Mouse (Mus musculus) liver, embryonic 12.5 days (tissue): ENCODE data around the gene Pamr1. TPM values are rescaled to one million over a fixed set of nuclear protein-coding genes. Genes with fewer than 3 reads are reported as not detected.

Source experiments
- ATAC-seq: fragments of 200-750 bp; cut with Nextera tagmentation; 2 replicates; pipeline ENCODE4 v1.8.0; 2017; ENCODE audit warnings: moderate number of reproducible peaks, mild to moderate bottlenecking, moderate library complexity
- H3K27ac ChIP-seq: fragments of 300-500 bp; sonication (generic); 2 replicates; pipeline ENCODE4 v1.5.1; 2016; ENCODE audit warnings: mild to moderate bottlenecking
- H3K27me3 ChIP-seq: fragments of 300-500 bp; sonication (generic); replicated peaks from 2 replicates; pipeline ENCODE4 v1.6.1; 2016; ENCODE audit warnings: mild to moderate bottlenecking, moderate library complexity
- H3K36me3 ChIP-seq: fragments of 300-500 bp; sonication (generic); 2 replicates; pipeline ENCODE4 v1.6.1; 2016; ENCODE audit warnings: mild to moderate bottlenecking, moderate library complexity
- H3K4me1 ChIP-seq: fragments of 300-500 bp; sonication (generic); 2 replicates; pipeline ENCODE4 v1.6.1; 2016
- H3K4me2 ChIP-seq: fragments of 300-500 bp; sonication (generic); 2 replicates; pipeline ENCODE4 v1.6.1; 2016; ENCODE audit warnings: mild to moderate bottlenecking, moderate library complexity
- H3K4me3 ChIP-seq: fragments of 300-500 bp; sonication (generic); 2 replicates; pipeline ENCODE4 v1.5.1; 2016; ENCODE audit warnings: mild to moderate bottlenecking, moderate library complexity
- H3K9ac ChIP-seq: fragments of 300-500 bp; sonication (generic); 2 replicates; pipeline ENCODE4 v1.6.1; 2016; ENCODE audit warnings: mild to moderate bottlenecking, moderate library complexity
- H3K9me3 ChIP-seq: fragments of 300-500 bp; sonication (generic); replicated peaks from 2 replicates; pipeline ENCODE4 v1.6.1; 2016; ENCODE audit warnings: mild to moderate bottlenecking, moderate library complexity
- WGBS: fragments of 180-500 bp; shearing (Covaris S2); methylation state at CpG from one replicate; pipeline ENCODE4 v1.1.7; 2016; ENCODE audit not compliant: insufficient replicate concordance; 5-methylcytosine and 5-hydroxymethylcytosine counted together
- polyA plus RNA-seq: library from polyadenylated mRNA; unstranded; fragments of >200 nt; fragmentation: Nextera tagmentation; extraction: Ambion mirVana; gene quantifications from 2 replicates; pipeline ENCODE4 v1.2.1, GENCODE M21; 2016

Pamr1 gene
- polyA plus RNA-seq, 1 experiment from 2014 or later: 4.2 TPM

- no peaks in the 10 kb centered on the region for H3K27me3 ChIP-seq
- H3K9me3 ChIP-seq: no peaks in the 10 kb centered on the region
- WGBS: 56% methylated on average over 2 of the region's 2 CpGs
- no peaks in the 10 kb centered on the region for H3K36me3 ChIP-seq
- ATAC-seq: no peak
- H3K4me3 ChIP-seq: no peak overlapping the region
- no peaks in the 10 kb centered on the region for H3K4me1 ChIP-seq
- H3K4me2 ChIP-seq: no peak overlapping the region
- H3K27ac ChIP-seq: no peak overlapping the region
- H3K9ac ChIP-seq: no peak overlapping the region
Measured at GRCm38 (mm10) chr2:102674582-102674981, 124.8 kb downstream of the Pamr1 start.

GRCm38 (mm10) chr2:102675275-102675674 is 125.5 kb downstream of the Pamr1 start:
- no peak overlapping the region for H3K27ac ChIP-seq
- no peaks in the 10 kb centered on the region for H3K27me3 ChIP-seq
- 59% methylated on average over 6 of the region's 6 CpGs for WGBS
- no peaks in the 10 kb centered on the region for H3K36me3 ChIP-seq
- ATAC-seq: no peak
- no peak overlapping the region for H3K9ac ChIP-seq
- H3K4me1 ChIP-seq: no peaks in the 10 kb centered on the region
- no peak overlapping the region for H3K4me3 ChIP-seq
- no peaks in the 10 kb centered on the region for H3K9me3 ChIP-seq
- H3K4me2 ChIP-seq: no peak overlapping the region

GRCm38 (mm10) chr2:102676716-102677312 is 127.0 kb downstream of the Pamr1 start:
- WGBS: 74% methylated on average over 9 of the region's 9 CpGs
- no peaks in the 10 kb centered on the region for H3K36me3 ChIP-seq
- no peak overlapping the region for H3K27ac ChIP-seq
- H3K4me3 ChIP-seq: no peak overlapping the region
- H3K27me3 ChIP-seq: 0 out of 2 replicates have a peak, but pooled peaks cover 4% of the 10 kb centered on the region
- H3K4me2 ChIP-seq: no peak overlapping the region
- no peaks in the 10 kb centered on the region for H3K4me1 ChIP-seq
- H3K9ac ChIP-seq: no peak overlapping the region
- H3K9me3 ChIP-seq: no peaks in the 10 kb centered on the region
- no peak for ATAC-seq

- Histone ChIP-seq H3K36me3 (no peaks in the 10 kb centered on the region), H3K9me3 (no peaks in the 10 kb centered on the region), H3K9ac (no peak overlapping the region), H3K4me1 (no peaks in the 10 kb centered on the region), H3K4me3 (no peak overlapping the region), H3K27me3 (0 out of 2 replicates have a peak, but pooled peaks cover 4% of the 10 kb centered on the region), H3K4me2 (no peak overlapping the region), H3K27ac (no peak overlapping the region)
- 59% methylated on average over 6 of the region's 6 CpGs for WGBS
- ATAC-seq: no peak
Measured at GRCm38 (mm10) chr2:102677400-102677799, 127.6 kb downstream of the Pamr1 start.

- Histone ChIP-seq H3K4me3 (no peak overlapping the region), H3K27ac (no peak overlapping the region), H3K4me2 (no peak overlapping the region), H3K27me3 (0 out of 2 replicates have a peak, but pooled peaks cover 4% of the 10 kb centered on the region), H3K9ac (no peak overlapping the region), H3K36me3 (no peaks in the 10 kb centered on the region), H3K9me3 (no peaks in the 10 kb centered on the region), H3K4me1 (no peaks in the 10 kb centered on the region)
- no peak for ATAC-seq
- 80% methylated on average over 7 of the region's 7 CpGs for WGBS
Measured at GRCm38 (mm10) chr2:102681351-102681750, 131.5 kb downstream of the Pamr1 start.

- no peak for ATAC-seq
- H3K9ac ChIP-seq: no peak overlapping the region
Measured at GRCm38 (mm10) chr2:102682168-102682567, 132.4 kb downstream of the Pamr1 start.

GRCm38 (mm10) chr2:102685371-102686107 is 135.7 kb downstream of the Pamr1 start:
- Histone ChIP-seq H3K36me3 (no peaks in the 10 kb centered on the region), H3K27ac (no peak overlapping the region), H3K4me2 (no peak overlapping the region), H3K9ac (no peak overlapping the region), H3K4me1 (no peaks in the 10 kb centered on the region), H3K4me3 (no peak overlapping the region), H3K9me3 (no peaks in the 10 kb centered on the region), H3K27me3 (0 out of 2 replicates have a peak, but pooled peaks cover 4% of the 10 kb centered on the region)
- no peak for ATAC-seq
- 73% methylated on average over 7 of the region's 7 CpGs for whole genome bisulfite sequencing

More at GRCm38 (mm10) chr2:102682168-102682567, 132.4 kb downstream of the Pamr1 start:
- WGBS: 36% methylated on average over 5 of the region's 5 CpGs
- H3K4me1 ChIP-seq: no peaks in the 10 kb centered on the region
- H3K4me3 ChIP-seq: no peak overlapping the region
- 0 out of 2 replicates have a peak, but pooled peaks cover 4% of the 10 kb centered on the region for H3K27me3 ChIP-seq
- no peaks in the 10 kb centered on the region for H3K36me3 ChIP-seq
- no peak overlapping the region for H3K4me2 ChIP-seq
- H3K9me3 ChIP-seq: no peaks in the 10 kb centered on the region
- H3K27ac ChIP-seq: no peak overlapping the region

- no peaks in the 10 kb centered on the region for H3K9me3 ChIP-seq
- no peak for ATAC-seq
- H3K4me3 ChIP-seq: no peak overlapping the region
- no peak overlapping the region for H3K9ac ChIP-seq
- no peak overlapping the region for H3K4me2 ChIP-seq
- no peak overlapping the region for H3K27ac ChIP-seq
- WGBS: 67% methylated on average over 9 of the region's 9 CpGs
- 0 out of 2 replicates have a peak, but pooled peaks cover 4% of the 10 kb centered on the region for H3K27me3 ChIP-seq
- H3K4me1 ChIP-seq: no peaks in the 10 kb centered on the region
- no peaks in the 10 kb centered on the region for H3K36me3 ChIP-seq
Measured at GRCm38 (mm10) chr2:102686108-102686450, 136.3 kb downstream of the Pamr1 start.

Other genes starting within 250 kb of the Pamr1 start
- 21.2 and 21.3 TPM in 2 replicates for gene Trim44, start 142.2 kb upstream of the Pamr1 start, polyA plus RNA-seq
- gene Fjx1, start 97.5 kb upstream of the Pamr1 start, polyA plus RNA-seq: 2.6 and 2.9 TPM in 2 replicates
- 0.44 and 0.47 TPM in 2 replicates for gene Slc1a2, start 108.6 kb downstream of the Pamr1 start, polyA plus RNA-seq